Mouse (Mus musculus) v-Abl transformed pro-B cells (cell line): Measurements from ENCODE around the gene Faap20.

ENCODE experiments used
- in situ Hi-C, 2 experiments: fragments of 400-800 bp; cut with MboI; formaldehyde crosslinking; loops; one replicate each; pipeline ENCODE4 v1.15.1; 2025; ENCODE audit not compliant: unreplicated experiment in 2 of 2

Gene Faap20

GRCm38 (mm10) chr4:155249648-155250351 lies at the start of gene Faap20:
Gene Faap20 (plus strand): TSS chr4:155249802.
- in situ Hi-C loops, result loop anchor here (5.0 to 25.0 kb wide), 7 partner anchors 152 to 1287 kb away; partner anchors contain the start of genes Hes5 (in 2 of the 2), Megf6 (in 2 of the 2), Pank4 (in 2 of the 2) and Tprgl (in 2 of the 2)

GRCm38 (mm10) chr4:155200861-155201390 lies 48.7 kb upstream of the Faap20 start:
- in situ Hi-C loops, result no loop called here

- in situ Hi-C loops, result no loop called here
These were observed 47.8 kb upstream of the Faap20 start for GRCm38 (mm10) chr4:155201764-155202163.

GRCm38 (mm10) chr4:155205919-155206318 lies 43.7 kb upstream of the Faap20 start:
- in situ Hi-C loops, result no loop called here

- in situ Hi-C loops, result no loop called here
These were observed 43.1 kb upstream of the Faap20 start for GRCm38 (mm10) chr4:155206498-155206897.

- in situ Hi-C loops, result no loop called here
These were observed 41.8 kb upstream of the Faap20 start for GRCm38 (mm10) chr4:155207841-155208240.

- in situ Hi-C loops, result no loop called here
These were observed 41.0 kb upstream of the Faap20 start for GRCm38 (mm10) chr4:155208613-155209012.

GRCm38 (mm10) chr4:155209079-155209478 lies 40.5 kb upstream of the Faap20 start:
- in situ Hi-C loops, result no loop called here

- in situ Hi-C loops, result no loop called here
These were observed 40.1 kb upstream of the Faap20 start for GRCm38 (mm10) chr4:155209494-155209893.

GRCm38 (mm10) chr4:155213052-155213751 lies 36.4 kb upstream of the Faap20 start:
- in situ Hi-C loops, result no loop called here

- in situ Hi-C loops, result no loop called here
These were observed 35.9 kb upstream of the Faap20 start for GRCm38 (mm10) chr4:155213752-155214054.

- in situ Hi-C loops, result no loop called here
These were observed 35.4 kb upstream of the Faap20 start for GRCm38 (mm10) chr4:155214188-155214587.

GRCm38 (mm10) chr4:155214793-155215192 lies 34.8 kb upstream of the Faap20 start:
- in situ Hi-C loops, result no loop called here

GRCm38 (mm10) chr4:155215203-155215602 lies 34.4 kb upstream of the Faap20 start:
- in situ Hi-C loops, result no loop called here

GRCm38 (mm10) chr4:155215773-155216630 lies 33.6 kb upstream of the Faap20 start:
- in situ Hi-C loops, result no loop called here

- in situ Hi-C loops, result no loop called here
These were observed 32.1 kb upstream of the Faap20 start for GRCm38 (mm10) chr4:155217241-155218103.

GRCm38 (mm10) chr4:155218104-155218732 lies 31.4 kb upstream of the Faap20 start:
- in situ Hi-C loops, result no loop called here

GRCm38 (mm10) chr4:155219271-155220212 lies 30.1 kb upstream of the Faap20 start:
- in situ Hi-C loops, result no loop called here
